Mouse (Mus musculus) ES-E14 (cell line): Measurements from ENCODE around the gene Ezr.
"Not testable (repeated sequence)": the region's sequence is repeated elsewhere in the genome, so short reads cannot be mapped to it uniquely, and the experiment has no call there.

ENCODE experiments used
- CHD2 ChIP-seq: IDR thresholded peaks from 2 replicates; pipeline ENCODE4 v1.6.1; 2014; ENCODE audit warnings: mild to moderate bottlenecking, low read depth, low read length, inconsistent platforms
- ZC3H11A ChIP-seq: IDR thresholded peaks from 2 replicates; pipeline ENCODE4 v1.6.1; 2012; ENCODE audit warnings: low read depth, mild to moderate bottlenecking, inconsistent platforms, low read length, borderline replicate concordance
- ZNF384 ChIP-seq: IDR thresholded peaks from 2 replicates; pipeline ENCODE4 v1.6.1; 2012; ENCODE audit warnings: low read depth, low read length, inconsistent platforms

DNA sequence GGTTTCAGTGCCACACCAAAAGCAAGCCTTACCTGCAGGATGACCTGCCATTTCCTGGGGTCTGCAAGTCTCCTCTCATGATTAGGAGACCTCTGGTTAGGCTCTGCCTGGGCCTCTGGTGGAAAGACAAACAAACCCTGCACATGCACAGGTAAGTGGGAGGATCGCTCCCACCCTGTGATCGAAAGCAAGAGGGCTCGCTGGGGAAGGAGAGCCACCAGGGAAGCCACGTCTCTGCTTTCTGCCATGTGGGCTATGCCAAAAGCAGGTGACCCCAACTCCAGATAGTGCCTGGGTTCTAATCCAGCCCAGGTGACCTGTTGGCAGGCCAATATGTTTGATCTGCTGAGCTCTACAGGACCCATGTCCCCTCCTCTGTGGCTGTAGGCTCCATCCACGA lies 76.1 kb downstream of the Ezr start:
- not testable (repeated sequence) for TF ChIP-seq ZNF384, CHD2, ZC3H11A
